1 mouse cellular context compared by ENCODE assay signal in genomic region chr17:45594881-45595735, GRCm38 (mm10).
TF ChIP-seq lines count a peak whose summit lies in the region.

No protein-coding gene starts in this region.

TF ChIP-seq in MEL, 35 proteins besides CTCF, POLR2A, EP300 and RAD21:
- TF ChIP-seq USF2 (IDR thresholded peaks at IDR 0.05; ENCODE audit: borderline replicate concordance in 1 of 2, insufficient read depth in 1 of 2, low read depth in 1 of 2, low read length in 2 of 2) (no peak), ZKSCAN1 (IDR thresholded peaks at IDR 0.05; ENCODE audit: low read depth, low read length) (no peak), GABPA (IDR thresholded peaks at IDR 0.05; ENCODE audit: low read depth, low read length) (no peak), MYC (IDR thresholded peaks at IDR 0.05; ENCODE audit: low read depth, low read length) (peak; percentile 88), POLR2AphosphoS2 (IDR thresholded peaks at IDR 0.05; ENCODE audit: low read length) (no peak; the same call in 1 of the 2 replicates), NELFE (IDR thresholded peaks at IDR 0.05; ENCODE audit: low read depth, low read length) (peak; percentile 71), GATA1 (IDR thresholded peaks at IDR 0.05; ENCODE audit: low read depth, low read length) (peak; percentile 46; the same call in 1 of the 2 replicates), TAL1 (IDR thresholded peaks at IDR 0.05; ENCODE audit: low read length) (no peak), USF1 (IDR thresholded peaks at IDR 0.05; ENCODE audit: low read depth, low read length) (0 out of 2 replicates have a peak, but pooled peaks have one; percentile 0), RCOR1 (IDR thresholded peaks at IDR 0.05; ENCODE audit: low read depth, low read length) (no peak), ZC3H11A (IDR thresholded peaks at IDR 0.05; ENCODE audit: low read depth, low read length) (no peak), TBP (IDR thresholded peaks at IDR 0.05; ENCODE audit: low read depth, low read length) (peak; percentile 47), SIN3A (IDR thresholded peaks at IDR 0.05; ENCODE audit: low read length) (peak; percentile 20; the same call in 1 of the 2 replicates), CHD2 (IDR thresholded peaks at IDR 0.05; ENCODE audit: low read length) (no peak), ETS1 (IDR thresholded peaks at IDR 0.05; ENCODE audit: low read depth, low read length) (peak; percentile 20; the same call in 1 of the 2 replicates), MEF2A (IDR thresholded peaks at IDR 0.05; ENCODE audit: extremely low read depth, insufficient replicate concordance, low read depth, low read length, poor library complexity, severe bottlenecking) (no peak), POLR2AphosphoS5 (IDR thresholded peaks at IDR 0.05; ENCODE audit: borderline replicate concordance, low read depth, low read length) (no peak; the same call in 1 of the 2 replicates), KAT2A (conservative IDR thresholded peaks at IDR 0.05; ENCODE audit: low read depth, low read length) (no peak), MYB (IDR thresholded peaks at IDR 0.05; ENCODE audit: low read depth, low read length) (no peak), ELF1 (IDR thresholded peaks at IDR 0.05; ENCODE audit: low read depth, low read length) (no peak), TCF12 (IDR thresholded peaks at IDR 0.05; ENCODE audit: low read depth, low read length) (peak; percentile 21; the same call in 1 of the 2 replicates), MAZ (IDR thresholded peaks at IDR 0.05; ENCODE audit: low read depth, low read length) (no peak; the same call in 1 of the 2 replicates), HCFC1 (IDR thresholded peaks at IDR 0.05; ENCODE audit: low read depth, low read length) (peak; percentile 29; the same call in 1 of the 2 replicates), SMC3 (IDR thresholded peaks at IDR 0.05; ENCODE audit: low read depth, low read length) (no peak), ZMIZ1 (IDR thresholded peaks at IDR 0.05; ENCODE audit: low read depth, low read length) (peak; percentile 59; the same call in 1 of the 2 replicates), MAFK (IDR thresholded peaks at IDR 0.05; ENCODE audit: borderline replicate concordance, low read depth, low read length) (no peak), BHLHE40 (IDR thresholded peaks at IDR 0.05; ENCODE audit: borderline replicate concordance, low read depth, low read length) (no peak), MAX (IDR thresholded peaks at IDR 0.05; ENCODE audit: low read length) (peak; percentile 86), ZNF384 (IDR thresholded peaks at IDR 0.05; ENCODE audit: low read depth, low read length) (no peak), JUND (IDR thresholded peaks at IDR 0.05; ENCODE audit: low read depth, low read length) (no peak), E2F4 (IDR thresholded peaks at IDR 0.05; ENCODE audit: borderline replicate concordance, low read depth, low read length) (peak; percentile 15; the same call in 1 of the 2 replicates), MXI1 (IDR thresholded peaks at IDR 0.05; ENCODE audit: low read depth, low read length) (peak; percentile 93), UBTF (IDR thresholded peaks at IDR 0.05; ENCODE audit: borderline replicate concordance, insufficient read depth, low read depth, low read length) (peak; percentile 19; the same call in 1 of the 2 replicates), NRF1 (IDR thresholded peaks at IDR 0.05; ENCODE audit: insufficient read depth, low read depth, low read length, poor library complexity, severe bottlenecking) (no peak), CHD1 (IDR thresholded peaks at IDR 0.05; ENCODE audit: low read depth, low read length) (no peak)
